Mouse (Mus musculus) CH12.LX (cell line): ENCODE data around the gene Gtdc1. TPM values are rescaled to one million over a fixed set of nuclear protein-coding genes. Genes with fewer than 3 reads are reported as not detected.

ENCODE experiments used
- DNase-seq: peaks from one replicate; pipeline ENCODE4 v3.0.0-alpha.2; 2013; ENCODE audit errors: extremely low read depth
- H3K27ac ChIP-seq: 2 replicates; pipeline ENCODE4 v1.5.1; 2012; ENCODE audit warnings: low read depth, mild to moderate bottlenecking, control low read depth, moderate library complexity; ENCODE audit not compliant: insufficient read depth
- H3K27me3 ChIP-seq: replicated peaks from 2 replicates; pipeline ENCODE3; 2012; ENCODE audit warnings: inconsistent platforms
- H3K36me3 ChIP-seq, 2 experiments: replicated peaks in 1 of 2; 2 replicates each; pipeline versions ENCODE3 to v1.6.1; 2012; ENCODE audit warnings: inconsistent platforms in 1 of 2, low read length in 1 of 2, mild to moderate bottlenecking in 1 of 2, mixed read lengths in 1 of 2, moderate library complexity in 1 of 2; ENCODE audit not compliant: control insufficient read depth in 1 of 2, insufficient read depth in 1 of 2
- H3K4me1 ChIP-seq, 2 experiments: 2 replicates each; pipeline ENCODE4 v1.6.1; 2012; ENCODE audit warnings: inconsistent platforms in 1 of 2, moderate library complexity in 1 of 2; ENCODE audit not compliant: insufficient read depth in 2 of 2, control insufficient read depth in 1 of 2
- H3K4me2 ChIP-seq: 2 replicates; pipeline ENCODE4 v1.6.1; 2012; ENCODE audit warnings: low read depth, mild to moderate bottlenecking, control low read depth; ENCODE audit not compliant: poor library complexity, insufficient read depth, severe bottlenecking
- H3K4me3 ChIP-seq, 3 experiments: fragments of 150-350 bp in 1 of 3; sonication (generic) in 1 of 3; replicated peaks in 1 of 3; 2 replicates each; pipeline versions ENCODE3 to v1.5.1; 2011 to 2012; ENCODE audit warnings: low read depth in 2 of 3, low read length in 2 of 3, mild to moderate bottlenecking in 2 of 3, moderate library complexity in 2 of 3, control low read depth in 1 of 3, improper control_type of control experiment in 1 of 3, inconsistent platforms in 1 of 3, mixed read lengths in 1 of 3; ENCODE audit not compliant: poor library complexity in 1 of 3
- H3K79me2 ChIP-seq: replicated peaks from 2 replicates; pipeline ENCODE4 v1.6.1; 2012; ENCODE audit warnings: mild to moderate bottlenecking, moderate library complexity; ENCODE audit not compliant: control insufficient read depth, poor library complexity, insufficient read depth, severe bottlenecking; ENCODE audit errors: extremely low read depth
- H3K9ac ChIP-seq: 2 replicates; pipeline ENCODE4 v1.6.1; 2012; ENCODE audit warnings: low read depth, mild to moderate bottlenecking, control low read depth, moderate library complexity; ENCODE audit not compliant: insufficient read depth
- H3K9me3 ChIP-seq: replicated peaks from 2 replicates; pipeline ENCODE3; 2012; ENCODE audit warnings: low read length, inconsistent platforms, mixed read lengths
- CHD1 ChIP-seq: IDR thresholded peaks from 2 replicates; pipeline ENCODE4 v1.6.1; 2012; ENCODE audit warnings: low read depth, low read length, improper control_type of control experiment, inconsistent platforms
- CHD2 ChIP-seq: IDR thresholded peaks from 2 replicates; pipeline ENCODE4 v1.6.1; 2011; ENCODE audit warnings: low read length, improper control_type of control experiment
- CTCF ChIP-seq, 2 experiments: IDR thresholded peaks in 1 of 2; conservative IDR thresholded peaks in 1 of 2; 2 replicates each; pipeline ENCODE4 v1.5.1; 2011 to 2012; ENCODE audit warnings: low read depth in 2 of 2, low read length in 2 of 2, improper control_type of control experiment in 1 of 2, inconsistent platforms in 1 of 2, mild to moderate bottlenecking in 1 of 2, moderate library complexity in 1 of 2
- E2F4 ChIP-seq: IDR thresholded peaks from 2 replicates; pipeline ENCODE4 v1.6.1; 2011; ENCODE audit warnings: low read depth, low read length, improper control_type of control experiment; ENCODE audit not compliant: insufficient replicate concordance
- ELF1 ChIP-seq: IDR thresholded peaks from 2 replicates; pipeline ENCODE4 v1.6.1; 2014; ENCODE audit warnings: low read depth, mild to moderate bottlenecking, inconsistent platforms, low read length, improper control_type of control experiment
- KAT2A ChIP-seq: IDR thresholded peaks from 2 replicates; pipeline ENCODE4 v1.6.1; 2012; ENCODE audit warnings: low read length, improper control_type of control experiment, inconsistent platforms; ENCODE audit not compliant: insufficient replicate concordance
- MAFK ChIP-seq: IDR thresholded peaks from 2 replicates; pipeline ENCODE4 v1.6.1; 2011; ENCODE audit warnings: low read length, improper control_type of control experiment; ENCODE audit not compliant: insufficient replicate concordance
- MAX ChIP-seq: IDR thresholded peaks from 2 replicates; pipeline ENCODE4 v1.6.1; 2011; ENCODE audit warnings: low read length, improper control_type of control experiment
- MEF2A ChIP-seq: IDR thresholded peaks from 2 replicates; pipeline ENCODE4 v1.6.1; 2014; ENCODE audit warnings: low read depth, mild to moderate bottlenecking, inconsistent platforms, low read length, improper control_type of control experiment, borderline replicate concordance
- MXI1 ChIP-seq: IDR thresholded peaks from 2 replicates; pipeline ENCODE4 v1.6.1; 2011; ENCODE audit warnings: mild to moderate bottlenecking, low read depth, low read length, improper control_type of control experiment
- NELFE ChIP-seq: IDR thresholded peaks from 2 replicates; pipeline ENCODE4 v1.6.1; 2011; ENCODE audit warnings: low read depth, low read length, improper control_type of control experiment
- NRF1 ChIP-seq: IDR thresholded peaks from 2 replicates; pipeline ENCODE4 v1.6.1; 2014; ENCODE audit warnings: low read depth, mild to moderate bottlenecking, inconsistent platforms, low read length, improper control_type of control experiment, moderate library complexity
- PAX5 ChIP-seq: IDR thresholded peaks from 2 replicates; pipeline ENCODE4 v1.6.1; 2012; ENCODE audit warnings: low read length, inconsistent platforms, mixed read lengths
- POLR2A ChIP-seq: IDR thresholded peaks from 2 replicates; pipeline ENCODE4 v1.6.1; 2011; ENCODE audit warnings: low read depth, mild to moderate bottlenecking, improper control_type of control experiment, low read length
- POLR2AphosphoS2 ChIP-seq: IDR thresholded peaks from 2 replicates; pipeline ENCODE4 v1.6.1; 2011; ENCODE audit warnings: low read depth, low read length, improper control_type of control experiment
- RAD21 ChIP-seq: IDR thresholded peaks from 2 replicates; pipeline ENCODE4 v1.6.1; 2011; ENCODE audit warnings: low read depth, mild to moderate bottlenecking, low read length, improper control_type of control experiment, moderate library complexity
- SIN3A ChIP-seq: IDR thresholded peaks from 2 replicates; pipeline ENCODE4 v1.6.1; 2012; ENCODE audit warnings: low read length, improper control_type of control experiment, inconsistent platforms
- SMC3 ChIP-seq: IDR thresholded peaks from 2 replicates; pipeline ENCODE4 v1.6.1; 2011; ENCODE audit warnings: low read depth, low read length, improper control_type of control experiment
- TCF12 ChIP-seq: IDR thresholded peaks from 2 replicates; pipeline ENCODE4 v1.6.1; 2014; ENCODE audit warnings: low read depth, mild to moderate bottlenecking, inconsistent platforms, low read length, improper control_type of control experiment
- UBTF ChIP-seq: IDR thresholded peaks from 2 replicates; pipeline ENCODE4 v1.6.1; 2012; ENCODE audit warnings: low read depth, mild to moderate bottlenecking, inconsistent platforms, low read length, improper control_type of control experiment, moderate library complexity
- USF1 ChIP-seq: IDR thresholded peaks from 2 replicates; pipeline ENCODE4 v1.6.1; 2014; ENCODE audit warnings: low read depth, mild to moderate bottlenecking, inconsistent platforms, low read length, improper control_type of control experiment
- ZKSCAN1 ChIP-seq: IDR thresholded peaks from 2 replicates; pipeline ENCODE4 v1.6.1; 2012; ENCODE audit warnings: low read depth, inconsistent platforms, low read length, improper control_type of control experiment, borderline replicate concordance
- ZMIZ1 ChIP-seq: IDR thresholded peaks from 2 replicates; pipeline ENCODE4 v1.6.1; 2012; ENCODE audit warnings: low read depth, mild to moderate bottlenecking, inconsistent platforms, low read length, improper control_type of control experiment
- dilution Hi-C: fragments of 300-500 bp; cut with MboI; formaldehyde crosslinking; loops from 2 replicates; pipeline ENCODE4 v1.14.3; 2020; ENCODE audit warnings: low sequenced_read_pairs; ENCODE audit not compliant: extremely low pct_unique_long_range_greater_than_20kb, extremely low pct_ligation_motif_present
- in situ Hi-C: fragments of 300-500 bp; cut with MboI; formaldehyde crosslinking; loops from 3 replicates; pipeline ENCODE4 v1.14.3; 2019; ENCODE audit warnings: low sequenced_read_pairs, low pct_ligation_motif_present, low pct_unique_long_range_greater_than_20kb, mixed read lengths
- polyA plus RNA-seq: library from polyadenylated mRNA; unstranded; fragments of >175 nt; gene quantifications from 2 replicates; pipeline ENCODE4 v1.2.1, GENCODE M21; 2012; ENCODE audit warnings: low read depth; ENCODE audit not compliant: insufficient read length
- total RNA-seq, 2 experiments: library from RNA; depleted of rRNA; stranded (reverse); fragments of 300-350 nt in 1 of 2; fragments of >200 nt in 1 of 2; gene quantifications; 2 replicates each; pipeline ENCODE4 v1.2.3; 2012 to 2014

Gene Gtdc1
- total and polyA plus RNA-seq, 3 experiments: 11.1 to 18.2 (median 15.8) TPM

DNA sequence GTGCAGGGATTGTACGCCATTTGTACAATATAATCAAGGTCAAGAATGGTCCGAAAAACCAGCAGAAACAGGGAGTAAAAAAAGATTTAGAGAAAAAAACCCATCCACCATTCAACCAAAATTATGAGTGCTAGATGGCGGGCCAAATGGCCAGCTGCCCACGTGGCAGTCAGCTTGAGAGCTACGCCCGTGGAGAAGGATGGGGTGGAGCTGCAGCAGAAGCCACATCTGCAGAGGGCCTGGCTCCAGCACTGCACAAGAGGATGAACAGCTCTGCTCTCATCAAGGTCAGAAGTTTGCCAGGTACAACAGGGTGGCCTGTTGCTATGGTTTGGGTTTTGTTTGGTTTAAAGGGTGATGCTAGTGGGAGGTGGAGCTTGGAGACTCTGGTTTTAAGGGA lies 281.1 kb downstream of the Gtdc1 start:
- no peak overlapping the region for H3K4me2 ChIP-seq
- no peaks in the 10 kb centered on the region for H3K27me3 ChIP-seq
- no peaks in the 10 kb centered on the region for H3K79me2 ChIP-seq
- no peaks in the 10 kb centered on the region for H3K9me3 ChIP-seq
- dilution Hi-C loops (no loop called here), in situ Hi-C loops (no loop called here)
- H3K4me1 ChIP-seq: no peaks in the 10 kb centered on the region
- TF ChIP-seq PAX5 (no peak), SIN3A (no peak), MXI1 (no peak), POLR2AphosphoS2 (no peak), CHD1 (no peak), UBTF (no peak), USF1 (no peak), CTCF (conservative IDR thresholded peaks at IDR 0.05 in 1 of 2, IDR thresholded peaks at IDR 0.05 in 1 of 2; ENCODE audit: low read depth in 2 of 2, low read length in 2 of 2) (no peak), TCF12 (no peak), ELF1 (no peak), NRF1 (no peak), CHD2 (no peak), MAX (no peak), MEF2A (no peak)
- H3K36me3 ChIP-seq: no peaks in the 10 kb centered on the region
- no peak overlapping the region for H3K9ac ChIP-seq
- H3K27ac ChIP-seq: no peak overlapping the region
- H3K4me3 ChIP-seq: no peak overlapping the region
- no peak for DNase-seq

DNA sequence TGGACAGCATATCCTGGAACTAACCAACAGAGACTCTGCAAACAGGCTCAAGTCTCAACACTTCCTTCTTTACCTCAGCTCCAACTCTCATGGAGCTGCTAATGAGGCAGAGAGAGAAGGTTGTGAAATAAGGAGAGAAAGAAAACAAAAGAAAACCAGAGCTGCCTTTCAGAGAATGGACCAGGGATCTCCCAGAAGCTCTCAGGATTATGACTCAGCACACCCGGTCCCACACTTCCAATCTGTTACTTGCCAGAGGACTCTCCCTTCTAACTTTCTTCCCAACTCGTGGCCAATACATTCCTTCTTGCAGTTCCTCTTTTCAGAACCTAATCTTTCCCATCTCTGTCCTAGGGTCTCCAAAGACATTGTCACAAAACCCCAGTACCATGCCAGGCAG lies 288.1 kb downstream of the Gtdc1 start:
- in situ Hi-C loops: no loop called here
- no peak overlapping the region for H3K9ac ChIP-seq
- H3K4me1 ChIP-seq: peaks cover 2 to 6% of the 10 kb centered on the region in 2 experiments; a peak in 1 of 4 replicates
- H3K36me3 ChIP-seq: peaks cover 4% of the 10 kb centered on the region in 2 experiments
- H3K79me2 ChIP-seq: no peaks in the 10 kb centered on the region
- dilution Hi-C loops: no loop called here
- no peak for DNase-seq
- H3K4me2 ChIP-seq: no peak overlapping the region
- H3K4me3 ChIP-seq: no peak overlapping the region
- H3K9me3 ChIP-seq: no peaks in the 10 kb centered on the region
- no peak overlapping the region for H3K27ac ChIP-seq
- TF ChIP-seq MAFK: no peak
- TF ChIP-seq SMC3: no peak
- no peak for TF ChIP-seq E2F4
- no peak for TF ChIP-seq RAD21
- no peak for TF ChIP-seq MXI1
- TF ChIP-seq POLR2A: no peak
- TF ChIP-seq NELFE: no peak
- no peak for TF ChIP-seq CHD2
- TF ChIP-seq SIN3A: no peak
- TF ChIP-seq ZKSCAN1: no peak
- TF ChIP-seq PAX5: no peak
- no peak for TF ChIP-seq KAT2A
- TF ChIP-seq ZMIZ1: no peak
- no peaks in the 10 kb centered on the region for H3K27me3 ChIP-seq
